Mouse (Mus musculus) MEL (cell line): Measurements from ENCODE around the gene Hmg20a. TPM values are rescaled to one million over a fixed set of nuclear protein-coding genes. Genes with fewer than 3 reads are reported as not detected.

Experiments
- DNase-seq: peaks from one replicate; pipeline ENCODE4 v3.0.0; 2011; ENCODE audit warnings: low read depth, low spot score
- H3K27ac ChIP-seq: 2 replicates; pipeline ENCODE4 v1.5.1; 2012; ENCODE audit warnings: low read depth, mild to moderate bottlenecking, control low read depth, low read length, moderate library complexity; ENCODE audit not compliant: control insufficient read depth
- H3K27me3 ChIP-seq, 2 experiments: fragments of 150-350 bp in 1 of 2; sonication (generic) in 1 of 2; 2 replicates each; pipeline ENCODE4 v1.6.1; 2012; ENCODE audit warnings: low read length in 2 of 2, mild to moderate bottlenecking in 2 of 2, improper control_type of control experiment in 1 of 2, moderate library complexity in 1 of 2; ENCODE audit not compliant: insufficient read depth in 2 of 2, control insufficient read depth in 1 of 2
- H3K36me3 ChIP-seq, 2 experiments: 2 replicates each; pipeline ENCODE4 v1.6.1; 2012 to 2014; ENCODE audit warnings: low read length in 2 of 2, improper control_type of control experiment in 1 of 2, inconsistent platforms in 1 of 2, mild to moderate bottlenecking in 1 of 2; ENCODE audit not compliant: insufficient read depth in 2 of 2, control insufficient read depth in 1 of 2
- H3K4me1 ChIP-seq, 2 experiments: fragments of 150-350 bp in 1 of 2; sonication (generic) in 1 of 2; 2 replicates each; pipeline ENCODE4 v1.6.1; 2012; ENCODE audit warnings: low read length in 2 of 2, improper control_type of control experiment in 1 of 2, mild to moderate bottlenecking in 1 of 2; ENCODE audit not compliant: insufficient read depth in 2 of 2, control insufficient read depth in 1 of 2
- H3K4me3 ChIP-seq, 2 experiments: fragments of 150-350 bp in 1 of 2; sonication (generic) in 1 of 2; 2 replicates each; pipeline ENCODE4 v1.5.1; 2012; ENCODE audit warnings: low read depth in 2 of 2, low read length in 2 of 2, mild to moderate bottlenecking in 2 of 2, moderate library complexity in 2 of 2, control low read depth in 1 of 2, improper control_type of control experiment in 1 of 2; ENCODE audit not compliant: control insufficient read depth in 1 of 2, insufficient read depth in 1 of 2
- H3K79me2 ChIP-seq: 2 replicates; pipeline ENCODE4 v1.6.1; 2012; ENCODE audit warnings: mild to moderate bottlenecking, low read length, moderate library complexity; ENCODE audit not compliant: control insufficient read depth, poor library complexity, insufficient read depth
- H3K9ac ChIP-seq: 2 replicates; pipeline ENCODE4 v1.6.1; 2012; ENCODE audit warnings: low read depth, mild to moderate bottlenecking, control low read depth, low read length, moderate library complexity; ENCODE audit not compliant: control insufficient read depth, poor library complexity, severe bottlenecking
- H3K9me3 ChIP-seq: fragments of 150-350 bp; sonication (generic); replicated peaks from 2 replicates; pipeline ENCODE4 v1.6.1; 2012; ENCODE audit warnings: mild to moderate bottlenecking, low read length, improper control_type of control experiment, moderate library complexity; ENCODE audit not compliant: insufficient read depth
- BHLHE40 ChIP-seq: IDR thresholded peaks from 2 replicates; pipeline ENCODE4 v1.6.1; 2012; ENCODE audit warnings: low read depth, mild to moderate bottlenecking, inconsistent platforms, low read length, improper control_type of control experiment, borderline replicate concordance
- CHD1 ChIP-seq: IDR thresholded peaks from 2 replicates; pipeline ENCODE4 v1.6.1; 2012; ENCODE audit warnings: low read depth, mild to moderate bottlenecking, inconsistent platforms, low read length, improper control_type of control experiment
- CTCF ChIP-seq, 3 experiments: IDR thresholded peaks in 2 of 3; conservative IDR thresholded peaks in 1 of 3; 2 replicates each; pipeline ENCODE4 v1.5.1; 2011 to 2012; ENCODE audit warnings: low read length in 3 of 3, low read depth in 2 of 3, mild to moderate bottlenecking in 2 of 3, improper control_type of control experiment in 1 of 3, inconsistent platforms in 1 of 3, mixed read lengths in 1 of 3, moderate library complexity in 1 of 3; ENCODE audit not compliant: control insufficient read depth in 1 of 3, insufficient read depth in 1 of 3, poor library complexity in 1 of 3, severe bottlenecking in 1 of 3
- ETS1 ChIP-seq: IDR thresholded peaks from 2 replicates; pipeline ENCODE4 v1.6.1; 2012; ENCODE audit warnings: low read depth, mild to moderate bottlenecking, inconsistent platforms, low read length, improper control_type of control experiment, moderate library complexity
- GABPA ChIP-seq: IDR thresholded peaks from 2 replicates; pipeline ENCODE4 v1.6.1; 2012; ENCODE audit warnings: low read depth, mild to moderate bottlenecking, inconsistent platforms, low read length, improper control_type of control experiment, moderate library complexity
- HCFC1 ChIP-seq: IDR thresholded peaks from 2 replicates; pipeline ENCODE4 v1.6.1; 2012; ENCODE audit warnings: low read depth, mild to moderate bottlenecking, inconsistent platforms, low read length, improper control_type of control experiment, moderate library complexity
- MAX ChIP-seq: IDR thresholded peaks from 2 replicates; pipeline ENCODE4 v1.6.1; 2011; ENCODE audit warnings: low read length, improper control_type of control experiment
- MAZ ChIP-seq: IDR thresholded peaks from 2 replicates; pipeline ENCODE4 v1.6.1; 2012; ENCODE audit warnings: low read depth, mild to moderate bottlenecking, inconsistent platforms, low read length, improper control_type of control experiment
- MEF2A ChIP-seq: IDR thresholded peaks from 2 replicates; pipeline ENCODE4 v1.6.1; 2014; ENCODE audit warnings: low read depth, mild to moderate bottlenecking, inconsistent platforms, low read length, improper control_type of control experiment; ENCODE audit not compliant: poor library complexity, insufficient replicate concordance, severe bottlenecking; ENCODE audit errors: extremely low read depth
- MYB ChIP-seq: IDR thresholded peaks from 2 replicates; pipeline ENCODE4 v1.6.1; 2011; ENCODE audit warnings: mild to moderate bottlenecking, low read depth, low read length, improper control_type of control experiment
- POLR2A ChIP-seq, 2 experiments: IDR thresholded peaks; 2 replicates each; pipeline ENCODE4 v1.6.1; 2011 to 2012; ENCODE audit warnings: low read length in 2 of 2, mild to moderate bottlenecking in 2 of 2, control low read depth in 1 of 2, improper control_type of control experiment in 1 of 2, low read depth in 1 of 2, moderate library complexity in 1 of 2; ENCODE audit not compliant: control insufficient read depth in 1 of 2, insufficient read depth in 1 of 2, poor library complexity in 1 of 2
- POLR2AphosphoS2 ChIP-seq: IDR thresholded peaks from 2 replicates; pipeline ENCODE4 v1.6.1; 2011; ENCODE audit warnings: low read length, improper control_type of control experiment
- RCOR1 ChIP-seq: IDR thresholded peaks from 2 replicates; pipeline ENCODE4 v1.6.1; 2012; ENCODE audit warnings: low read depth, mild to moderate bottlenecking, inconsistent platforms, low read length, improper control_type of control experiment
- SIN3A ChIP-seq: IDR thresholded peaks from 2 replicates; pipeline ENCODE4 v1.6.1; 2012; ENCODE audit warnings: low read length, improper control_type of control experiment, inconsistent platforms
- TAL1 ChIP-seq: IDR thresholded peaks from 2 replicates; pipeline ENCODE4 v1.6.1; 2012; ENCODE audit warnings: mild to moderate bottlenecking, inconsistent platforms, low read length, moderate library complexity, mixed read lengths
- TBP ChIP-seq: IDR thresholded peaks from 2 replicates; pipeline ENCODE4 v1.8.0; 2011; ENCODE audit warnings: low read depth, low read length, improper control_type of control experiment
- TCF12 ChIP-seq: IDR thresholded peaks from 2 replicates; pipeline ENCODE4 v1.6.1; 2014; ENCODE audit warnings: low read depth, mild to moderate bottlenecking, inconsistent platforms, low read length, improper control_type of control experiment, moderate library complexity
- USF2 ChIP-seq, 2 experiments: IDR thresholded peaks; 2 replicates each; pipeline ENCODE4 v1.6.1; 2011 to 2012; ENCODE audit warnings: improper control_type of control experiment in 2 of 2, low read length in 2 of 2, borderline replicate concordance in 1 of 2, inconsistent platforms in 1 of 2, low read depth in 1 of 2, mild to moderate bottlenecking in 1 of 2; ENCODE audit not compliant: insufficient read depth in 1 of 2
- polyA plus RNA-seq, 2 experiments: library from polyadenylated mRNA; stranded (reverse) in 1 of 2; unstranded in 1 of 2; fragments of >175 nt in 1 of 2; fragments of >200 nt in 1 of 2; gene quantifications; 2 replicates each; pipeline versions ENCODE4 v1.2.1 to v1.2.4; 2012; ENCODE audit warnings: low replicate concordance in 2 of 2, low read depth in 1 of 2; ENCODE audit not compliant: insufficient read length in 2 of 2, insufficient read depth in 1 of 2, missing spikeins in 1 of 2
- total RNA-seq: library from RNA; depleted of rRNA; stranded (reverse); fragments of 300-350 nt; gene quantifications from 2 replicates; pipeline ENCODE4 v1.2.3, GENCODE M21; 2012

The Hmg20a gene
- total and polyA plus RNA-seq, 3 experiments = 12.6 to 23.6 TPM; not detected in 1

DNA sequence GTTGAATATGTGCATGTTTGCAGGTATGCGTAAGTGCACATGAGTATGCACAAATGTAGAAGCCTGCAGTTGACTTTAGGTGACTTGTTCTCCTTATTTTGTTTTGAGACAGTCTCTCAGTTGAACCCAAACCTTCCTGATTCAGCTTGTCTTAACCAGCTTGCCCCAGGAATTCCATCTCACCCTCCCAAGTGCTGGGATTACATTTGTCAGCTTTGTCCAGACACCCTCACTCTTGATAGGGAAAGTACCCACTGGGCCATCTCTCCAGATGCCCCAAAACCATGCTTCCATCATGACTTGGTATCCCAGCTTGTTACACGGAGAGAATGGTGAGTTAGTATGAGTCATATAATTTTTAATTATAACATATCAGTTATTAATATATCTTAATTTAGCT lies 44.6 kb downstream of the Hmg20a start:
- Histone ChIP-seq H3K27ac (no peak overlapping the region), H3K27me3 (no peaks in the 10 kb centered on the region), H3K79me2 (no peaks in the 10 kb centered on the region), H3K9me3 (no peaks in the 10 kb centered on the region), H3K4me1 (no peaks in the 10 kb centered on the region), H3K9ac (no peak overlapping the region), H3K36me3 (0 out of 4 replicates have a peak, but pooled peaks cover 0 to 3% of the 10 kb centered on the region in 2 experiments), H3K4me3 (no peak overlapping the region)
- TF ChIP-seq MAX (no peak), BHLHE40 (no peak), MEF2A (no peak), SIN3A (no peak), ETS1 (no peak), MAZ (no peak), POLR2A (IDR thresholded peaks at IDR 0.05; ENCODE audit: control insufficient read depth in 1 of 2, insufficient read depth in 1 of 2, low read depth in 1 of 2, low read length in 2 of 2, poor library complexity in 1 of 2) (no peak), HCFC1 (no peak), POLR2AphosphoS2 (no peak)
- DNase-seq = no peak

DNA sequence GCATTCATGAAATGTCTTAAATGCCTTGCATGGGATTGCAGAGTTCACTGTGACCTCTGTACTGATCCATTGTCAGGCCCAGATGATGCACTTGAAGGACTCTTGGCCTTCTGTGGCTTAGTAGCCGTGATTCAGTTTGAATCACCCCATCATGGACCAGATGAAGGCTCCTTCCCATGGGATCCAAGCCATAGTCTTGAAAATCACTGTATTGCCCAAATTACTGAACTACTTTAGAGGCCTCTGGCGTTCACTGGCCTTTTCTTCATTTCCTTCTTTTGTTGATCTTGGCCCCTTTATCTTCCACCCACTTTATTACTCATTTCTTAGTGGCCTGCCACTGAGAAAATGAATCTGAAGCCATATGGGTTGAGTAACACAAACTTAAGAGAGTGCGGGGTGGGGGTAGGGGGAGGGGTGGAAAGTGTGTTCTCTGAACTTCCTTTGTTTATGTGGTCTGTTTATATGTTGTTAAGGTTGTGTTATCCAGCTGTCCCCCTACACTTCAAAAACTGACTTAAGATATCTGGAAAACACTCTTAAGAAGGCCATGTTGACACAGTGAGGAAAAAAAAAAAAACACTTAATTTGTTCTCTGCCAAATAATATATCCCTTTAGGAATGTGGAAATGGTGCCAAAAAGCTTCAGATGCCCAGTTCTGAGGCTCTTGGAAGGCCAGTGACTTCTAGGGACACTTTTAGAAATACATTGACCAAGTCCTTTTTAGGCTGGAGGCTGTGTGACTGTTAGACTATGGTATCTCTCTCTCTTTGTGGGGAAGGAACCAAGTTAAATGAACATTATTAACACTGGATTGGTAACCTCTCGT lies 45.5 kb downstream of the Hmg20a start:
- Histone ChIP-seq H3K9me3 (no peaks in the 10 kb centered on the region), H3K9ac (no peak overlapping the region), H3K4me1 (no peaks in the 10 kb centered on the region), H3K27ac (no peak overlapping the region), H3K27me3 (no peaks in the 10 kb centered on the region), H3K36me3 (0 out of 4 replicates have a peak, but pooled peaks cover 0 to 3% of the 10 kb centered on the region in 2 experiments), H3K79me2 (no peaks in the 10 kb centered on the region), H3K4me3 (no peak overlapping the region)
- no peak for DNase-seq
- TF ChIP-seq BHLHE40 (no peak), TAL1 (no peak), TCF12 (no peak), CHD1 (no peak), CTCF (IDR thresholded peaks at IDR 0.05 in 2 of 3, conservative IDR thresholded peaks at IDR 0.05 in 1 of 3; ENCODE audit: control insufficient read depth in 1 of 3, insufficient read depth in 1 of 3, low read depth in 2 of 3, low read length in 3 of 3, poor library complexity in 1 of 3, severe bottlenecking in 1 of 3) (no peak), RCOR1 (no peak), GABPA (no peak), USF2 (IDR thresholded peaks at IDR 0.05; ENCODE audit: borderline replicate concordance in 1 of 2, insufficient read depth in 1 of 2, low read depth in 1 of 2, low read length in 2 of 2) (no peak), SIN3A (no peak), HCFC1 (no peak), MYB (no peak), TBP (no peak), ETS1 (no peak)
